Mouse (Mus musculus): Measurements from ENCODE around the gene Kcnip2. TPM values are rescaled to one million over a fixed set of nuclear protein-coding genes. Genes with fewer than 3 reads are reported as not detected.

Kcnip2 gene
- total RNA-seq, 2 experiments from 2014 or later: 0.48 to 0.70 TPM

DNA sequence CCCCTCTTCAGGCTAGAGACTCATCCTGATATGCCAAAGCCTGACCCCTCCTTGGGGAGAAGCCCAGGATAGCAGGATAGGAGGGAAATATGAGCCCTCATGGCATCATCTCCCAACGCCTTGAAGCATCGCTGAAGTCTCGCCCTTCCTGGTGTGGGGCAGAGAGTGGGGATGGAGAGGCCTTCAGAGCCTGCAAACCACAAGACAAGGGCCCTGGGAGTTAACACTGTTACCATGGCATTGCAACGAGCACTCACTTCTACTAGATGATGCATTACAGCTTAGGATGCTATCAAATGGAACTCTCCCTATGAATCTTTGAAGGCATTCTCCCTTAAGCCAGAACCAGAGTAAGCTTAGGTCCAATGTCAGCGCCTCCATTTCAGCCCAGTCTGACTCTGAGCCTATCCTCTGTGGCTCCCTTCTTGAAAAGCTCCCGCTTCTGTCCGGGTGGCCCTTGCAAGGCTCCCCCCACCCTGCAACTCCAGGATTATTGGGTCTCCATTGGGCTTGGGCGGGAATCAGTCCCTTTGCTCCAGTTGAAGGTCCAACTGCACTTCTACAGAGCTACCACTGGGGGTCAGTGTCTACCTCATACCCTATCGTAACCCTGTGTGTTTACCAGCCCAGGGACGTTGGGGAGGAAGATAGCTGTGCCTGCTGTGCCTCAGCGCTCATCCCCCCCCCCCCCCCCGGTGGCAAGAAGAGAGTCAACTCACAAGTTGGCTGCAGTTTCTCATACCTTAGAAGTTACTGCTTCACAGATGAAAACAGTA is 11.1 kb downstream of the Kcnip2 start:
- intact Hi-C loops (cut with DNase I): loop anchor here (2.0 kb wide), 2 partner anchors 148 to 210 kb away; no protein-coding TSS in a partner anchor
- peak; percentile 77 for TF ChIP-seq CTCF (IDR thresholded peaks at IDR 0.05)
- H3K4me3 ChIP-seq: no peak overlapping the region
- DNase-seq: no peak
- no peak overlapping the region for H3K27ac ChIP-seq

DNA sequence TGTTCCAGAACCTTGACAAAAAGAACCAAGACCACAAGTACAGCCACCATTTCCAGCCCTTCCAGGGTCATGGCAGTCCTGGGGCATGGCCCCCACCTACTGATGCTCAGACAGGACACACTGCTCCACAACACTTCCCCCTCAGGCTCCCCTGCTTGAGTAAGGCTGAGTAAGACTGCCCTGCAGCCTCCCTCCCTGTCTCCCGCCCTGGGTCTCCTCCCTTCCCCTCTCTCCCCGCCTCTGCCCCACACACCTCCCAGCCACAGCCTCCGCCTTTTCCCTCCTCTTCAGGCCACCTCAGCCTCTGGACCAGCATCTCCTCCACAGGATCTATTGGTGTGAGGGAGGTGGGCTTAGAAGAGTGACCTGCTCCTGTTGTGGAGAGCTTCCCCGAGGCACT is 12.5 kb downstream of the Kcnip2 start:
- Histone ChIP-seq H3K4me3 (no peak overlapping the region), H3K27ac (no peak overlapping the region)
- intact Hi-C loops (cut with DNase I): no loop called here
- TF ChIP-seq CTCF (IDR thresholded peaks at IDR 0.05): no peak
- no peak for DNase-seq

DNA sequence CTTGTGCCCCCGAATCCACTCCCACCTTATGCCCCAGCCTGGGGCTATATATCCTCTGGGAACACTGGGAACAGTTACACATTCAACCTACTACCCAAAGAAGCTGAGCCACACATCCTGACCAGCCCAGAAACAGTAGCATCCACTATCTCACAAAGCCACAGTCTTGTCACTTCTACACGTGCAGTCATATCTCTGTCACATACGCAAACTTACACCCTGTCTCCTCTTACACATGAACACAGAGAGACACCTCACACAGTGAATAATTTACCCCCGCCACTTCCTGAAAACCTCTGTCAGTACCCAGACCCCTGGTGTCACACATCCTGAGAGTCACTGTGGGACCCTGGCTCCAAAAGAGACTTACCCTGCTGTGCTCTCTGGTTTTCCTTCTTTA is 13.2 kb downstream of the Kcnip2 start:
- H3K4me3 ChIP-seq: no peak overlapping the region
- no peak for DNase-seq
- intact Hi-C loops (cut with DNase I): no loop called here
- H3K27ac ChIP-seq: no peak overlapping the region
- no peak for TF ChIP-seq CTCF (IDR thresholded peaks at IDR 0.05)

DNA sequence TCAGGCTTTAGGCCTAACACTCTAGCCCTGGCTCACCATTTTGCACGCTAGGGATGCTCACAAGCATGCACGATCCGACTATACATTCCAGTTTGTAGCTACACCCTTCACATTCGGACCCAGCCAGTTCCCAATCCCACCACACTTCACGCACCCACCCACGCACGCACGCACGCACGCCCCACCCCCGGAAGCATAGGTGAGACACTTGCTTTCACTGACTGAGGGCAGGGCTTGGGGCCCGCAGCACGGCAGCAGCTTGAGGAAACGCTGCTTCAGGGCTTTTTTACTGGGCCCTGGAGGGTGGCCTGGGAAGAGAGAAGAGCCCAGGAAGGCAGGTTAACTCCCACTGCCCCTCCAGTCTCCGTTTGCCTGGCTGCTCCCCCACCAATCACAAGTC is 19.0 kb downstream of the Kcnip2 start:
- no peak overlapping the region for H3K4me3 ChIP-seq
- H3K27ac ChIP-seq: no peak overlapping the region
- intact Hi-C loops (cut with DNase I): no loop called here
- no peak for TF ChIP-seq CTCF (IDR thresholded peaks at IDR 0.05)
- DNase-seq: no peak

DNA sequence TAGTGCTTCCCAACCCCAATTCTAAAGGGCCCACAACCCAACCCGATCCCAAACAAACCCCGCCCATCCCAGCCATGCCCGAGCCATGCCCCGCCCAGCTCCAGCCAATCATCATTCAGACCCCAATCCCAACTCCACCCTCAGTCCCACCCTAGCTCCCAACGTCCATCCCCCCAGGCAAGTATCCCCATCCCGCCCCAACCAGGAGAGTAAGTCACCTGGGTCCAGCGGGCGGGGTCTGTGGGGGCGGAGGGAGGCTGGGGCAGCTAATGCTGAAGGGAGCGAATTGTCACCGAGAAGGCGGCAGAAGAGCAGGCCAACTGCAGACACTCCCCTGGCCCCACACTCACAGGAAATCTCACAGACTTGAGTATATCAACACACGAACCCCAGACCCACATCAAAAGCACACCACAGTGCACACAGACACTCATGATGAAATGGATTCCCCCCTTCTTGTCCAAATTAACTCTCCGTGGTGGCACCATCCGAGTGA is 19.8 kb downstream of the Kcnip2 start:
- no peak for TF ChIP-seq CTCF (IDR thresholded peaks at IDR 0.05)
- H3K4me3 ChIP-seq: peak overlapping the region; percentile 35; the same call in 1 of the 2 replicates
- peak; percentile 44 for DNase-seq

DNA sequence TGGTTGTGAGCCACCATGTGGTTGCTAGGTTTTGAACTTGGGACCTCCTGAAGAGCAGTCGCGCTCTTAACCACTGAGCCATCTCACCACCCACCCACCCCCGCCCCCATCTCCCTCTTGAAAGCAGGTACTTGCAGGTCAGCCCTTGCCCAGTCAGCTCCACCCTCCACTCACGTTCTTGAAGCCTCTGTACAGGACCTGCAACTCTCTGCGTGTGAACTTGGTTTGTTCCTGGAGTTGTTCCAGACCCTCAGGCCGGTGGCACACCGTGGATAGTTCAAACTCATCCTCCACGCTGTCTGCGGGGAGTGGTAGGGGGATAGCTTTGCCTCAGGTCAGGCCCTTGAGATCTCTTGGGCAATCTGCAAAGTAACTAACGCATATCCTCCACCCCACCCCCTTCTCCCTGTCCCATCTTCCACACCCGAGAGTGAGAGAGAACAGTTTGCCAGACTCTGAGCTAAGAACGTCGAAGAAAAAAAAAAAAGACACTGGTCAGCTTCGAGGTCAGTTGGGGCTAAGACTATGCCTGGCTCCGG is 20.4 kb downstream of the Kcnip2 start:
- intact Hi-C loops (cut with DNase I): no loop called here
- H3K4me3 ChIP-seq: peak overlapping the region; percentile 35; the same call in 1 of the 2 replicates
- TF ChIP-seq CTCF (IDR thresholded peaks at IDR 0.05): no peak
- DNase-seq: no peak
- no peak overlapping the region for H3K27ac ChIP-seq

More for the DNA sequence above, 19.8 kb downstream of the Kcnip2 start:
- intact Hi-C loops (cut with DNase I): no loop called here
- H3K27ac ChIP-seq: no peak overlapping the region

DNA sequence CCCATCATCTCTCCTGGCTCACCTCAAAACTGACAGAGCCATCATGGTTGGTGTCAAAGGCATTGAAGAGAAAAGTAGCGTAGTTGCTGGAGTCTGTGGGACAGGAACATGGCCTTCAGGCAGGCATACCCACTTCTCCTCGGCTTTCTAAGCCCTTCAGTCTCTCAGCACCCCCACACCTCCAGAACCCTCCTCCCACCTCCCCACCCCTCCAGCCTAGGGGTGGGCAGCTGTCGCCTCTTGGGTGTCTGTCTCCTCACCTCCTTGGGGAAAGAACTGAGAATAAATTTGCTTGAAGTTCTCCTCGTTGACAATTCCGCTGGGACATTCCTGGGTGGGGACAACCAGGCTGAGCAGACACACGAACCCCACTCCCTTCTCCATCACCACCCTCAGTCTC is 21.1 kb downstream of the Kcnip2 start:
- intact Hi-C loops (cut with DNase I): no loop called here
- no peak for TF ChIP-seq CTCF (IDR thresholded peaks at IDR 0.05)
- Histone ChIP-seq H3K4me3 (no peak overlapping the region), H3K27ac (no peak overlapping the region)
- DNase-seq: no peak

DNA sequence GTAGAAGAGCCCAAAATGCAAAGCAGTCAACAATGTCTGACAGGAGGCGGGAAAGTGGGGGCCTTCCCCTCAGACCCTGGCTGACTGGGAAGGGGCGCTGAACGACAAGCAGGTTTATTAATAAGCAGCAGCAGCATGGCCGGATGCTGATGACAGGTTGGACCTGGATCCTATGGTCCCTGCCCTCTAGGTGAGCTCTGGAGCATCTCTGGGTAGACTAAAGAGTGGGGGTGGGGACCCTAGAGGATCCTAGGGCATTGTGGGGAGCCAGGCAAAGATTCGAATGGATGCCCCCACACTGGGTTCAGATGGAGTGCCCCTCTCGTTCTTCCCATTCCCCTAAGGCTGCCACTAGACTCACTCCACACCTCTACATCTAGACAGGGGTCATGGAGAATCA is 23.5 kb downstream of the Kcnip2 start:
- TF ChIP-seq CTCF (IDR thresholded peaks at IDR 0.05): no peak
- intact Hi-C loops (cut with DNase I): no loop called here
- H3K27ac ChIP-seq: no peak overlapping the region
- H3K4me3 ChIP-seq: no peak overlapping the region
- DNase-seq: no peak

DNA sequence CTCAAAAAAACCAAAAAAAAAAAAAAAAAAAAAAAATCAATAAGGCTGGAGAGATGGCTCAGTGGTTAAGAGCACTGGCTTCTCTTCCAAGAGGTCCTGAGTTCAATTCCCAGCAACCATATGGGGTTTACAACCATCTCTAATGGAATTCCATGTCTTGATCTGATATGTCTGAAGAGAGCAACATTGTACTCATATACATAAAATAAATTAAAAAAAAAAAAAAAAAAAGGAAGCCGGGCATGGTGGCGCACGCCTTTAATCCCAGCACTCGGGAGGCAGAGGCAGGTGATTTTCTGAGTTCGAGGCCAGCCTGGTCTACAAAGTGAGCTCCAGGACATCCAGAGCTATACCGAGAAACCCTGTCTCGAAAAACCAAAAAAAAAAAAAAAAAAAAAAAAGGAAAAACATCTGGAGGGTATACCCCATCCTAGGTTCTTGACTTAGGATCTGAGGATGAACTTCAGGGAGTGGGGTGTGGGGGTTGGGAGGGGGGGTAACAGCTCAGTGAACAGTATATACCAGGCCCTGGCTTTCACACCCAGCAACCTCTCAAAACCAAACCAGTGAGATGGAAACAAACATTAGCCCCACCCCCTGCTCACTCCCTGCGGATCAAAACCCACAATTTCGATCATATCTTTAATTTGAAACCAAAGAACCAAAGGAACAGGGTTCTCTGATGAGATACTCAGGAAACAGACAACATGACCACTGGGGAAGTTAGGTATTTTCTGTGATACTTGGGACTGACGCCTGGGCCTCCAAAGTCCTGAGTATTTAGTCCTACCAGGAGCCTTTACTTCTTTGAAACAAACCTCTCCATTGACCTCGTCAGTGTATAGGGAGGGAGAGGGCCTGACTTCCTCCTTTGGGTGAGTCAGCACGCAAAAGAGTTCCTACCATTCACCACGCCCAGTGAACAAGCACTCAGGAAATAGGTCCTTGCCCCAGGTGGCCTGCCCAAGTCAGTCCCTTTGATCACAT is 25.7 kb downstream of the Kcnip2 start:
- no peak overlapping the region for H3K27ac ChIP-seq
- H3K4me3 ChIP-seq: no peak overlapping the region
- intact Hi-C loops (cut with DNase I): no loop called here
- DNase-seq: peak; percentile 3
- no peak for TF ChIP-seq CTCF (IDR thresholded peaks at IDR 0.05)

DNA sequence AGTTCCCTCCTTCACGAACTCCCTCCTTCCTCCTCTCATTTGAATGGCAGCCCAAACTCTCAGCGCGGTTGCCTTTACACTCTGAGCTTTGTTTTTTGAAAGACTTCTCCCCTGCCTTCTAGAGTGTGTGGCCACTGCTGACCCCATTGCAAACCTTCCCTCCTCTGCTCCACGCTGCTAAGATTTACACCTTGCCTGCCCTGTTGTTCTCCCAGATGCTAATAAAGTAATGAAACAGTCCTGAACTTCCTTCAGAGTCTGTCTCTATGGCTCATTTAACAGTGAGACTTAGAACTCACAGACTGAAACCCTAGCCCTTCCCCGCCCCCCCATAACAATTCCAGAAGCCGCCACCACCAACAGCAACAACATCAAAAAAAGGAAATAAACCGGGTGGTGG is 26.5 kb downstream of the Kcnip2 start:
- intact Hi-C loops (cut with DNase I): no loop called here
- H3K4me3 ChIP-seq: no peak overlapping the region
- DNase-seq: no peak
- TF ChIP-seq CTCF (IDR thresholded peaks at IDR 0.05): no peak
- H3K27ac ChIP-seq: no peak overlapping the region

DNA sequence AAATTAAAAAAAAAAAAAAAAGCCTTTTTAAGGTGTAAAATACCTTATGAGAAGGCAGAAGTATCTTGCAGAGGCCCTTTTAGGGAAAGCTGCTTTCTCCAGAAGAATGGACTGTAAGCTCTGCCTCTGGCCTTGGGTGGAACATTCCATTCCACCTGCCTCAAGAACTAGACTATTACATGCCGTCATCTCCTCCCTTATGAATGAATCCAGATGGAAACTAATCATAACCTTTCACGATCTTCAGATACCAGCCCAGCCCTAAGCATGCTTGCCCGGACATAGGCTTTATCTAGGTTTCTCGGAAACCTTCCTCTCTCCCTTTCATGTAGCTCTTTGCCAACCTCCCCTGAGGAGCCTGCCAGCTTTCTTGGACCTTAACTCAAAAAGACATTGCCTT is 27.5 kb downstream of the Kcnip2 start:
- no peak overlapping the region for H3K27ac ChIP-seq
- intact Hi-C loops (cut with DNase I): no loop called here
- no peak for TF ChIP-seq CTCF (IDR thresholded peaks at IDR 0.05)

DNA sequence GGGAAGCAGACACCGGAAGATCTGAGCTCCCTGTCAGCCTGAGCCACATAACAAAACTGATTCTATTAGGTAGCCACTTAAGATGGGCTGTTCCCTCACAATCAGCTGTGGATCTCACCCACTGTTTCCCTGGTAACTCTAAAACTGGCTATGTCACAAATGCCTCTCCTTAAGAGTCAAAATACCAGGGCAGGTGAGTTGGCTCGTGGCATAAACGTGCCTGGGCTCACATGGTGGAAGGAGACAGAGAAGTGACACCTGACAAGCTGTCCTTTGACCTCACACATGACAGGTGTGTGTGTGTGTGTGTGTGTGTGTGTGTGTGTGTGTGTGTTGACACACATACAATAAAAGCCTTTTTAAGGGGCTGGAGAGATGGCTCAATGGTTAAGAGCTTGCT is 28.4 kb downstream of the Kcnip2 start:
- no peak for DNase-seq
- Histone ChIP-seq H3K27ac (no peak overlapping the region), H3K4me3 (no peak overlapping the region)
- TF ChIP-seq CTCF (IDR thresholded peaks at IDR 0.05): no peak
- intact Hi-C loops (cut with DNase I): no loop called here

More for the DNA sequence above, 27.5 kb downstream of the Kcnip2 start:
- no peak overlapping the region for H3K4me3 ChIP-seq
- no peak for DNase-seq

DNA sequence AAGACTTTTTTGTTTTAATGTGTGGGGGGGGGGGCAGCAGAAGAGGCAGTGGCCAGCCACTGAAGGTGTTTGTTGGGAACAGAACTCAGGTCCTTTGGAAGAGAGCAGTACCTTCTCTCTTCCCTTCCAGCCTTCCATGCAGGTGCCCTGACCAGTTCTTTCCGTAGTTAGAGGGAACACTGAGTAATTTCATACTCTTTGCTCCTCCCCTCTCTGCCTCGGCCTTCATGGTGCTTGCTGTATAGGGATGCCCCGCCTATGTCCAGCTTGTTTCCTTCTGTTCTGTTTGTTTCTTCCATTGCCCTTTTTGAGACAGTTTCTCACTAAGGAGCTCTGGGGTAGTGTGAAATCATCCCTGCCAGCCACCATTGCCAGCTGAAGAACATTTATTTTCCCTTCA is 30.4 kb downstream of the Kcnip2 start:
- TF ChIP-seq CTCF (IDR thresholded peaks at IDR 0.05): no peak
- Histone ChIP-seq H3K4me3 (no peak overlapping the region), H3K27ac (no peak overlapping the region)
- intact Hi-C loops (cut with DNase I): no loop called here
- DNase-seq: no peak
